Mouse (Mus musculus) MN1 (cell line): ENCODE results near the gene Mesd.
A peak's percentile ranks its signal among the peaks of the same experiment; 100 is the strongest.

ENCODE experiments used
- DNase-seq: peaks from one replicate; pipeline ENCODE4 v3.0.0-alpha.2; 2016; ENCODE audit warnings: low spot score

The Mesd gene

GRCm38 (mm10) chr7:83884021-83884658 lies at the start of gene Mesd, which contains the start of gene Tlnrd1:
TSS of gene Mesd (plus strand) at chr7:83884466.
TSS of gene Tlnrd1 (minus strand) at chr7:83884305.
- DNase-seq = peak; percentile 94

- DNase-seq = no peak
Observed at GRCm38 (mm10) chr7:83838525-83839224, 45.6 kb upstream of the Mesd start.

GRCm38 (mm10) chr7:83840076-83840475 lies 44.2 kb upstream of the Mesd start:
- no peak for DNase-seq

GRCm38 (mm10) chr7:83842486-83843259 lies 41.6 kb upstream of the Mesd start:
- no peak for DNase-seq

- DNase-seq = no peak
Observed at GRCm38 (mm10) chr7:83844807-83845206, 39.5 kb upstream of the Mesd start.

- no peak for DNase-seq
Observed at GRCm38 (mm10) chr7:83847187-83848075, 36.8 kb upstream of the Mesd start.

- no peak for DNase-seq
Observed at GRCm38 (mm10) chr7:83851569-83852380, 32.5 kb upstream of the Mesd start.

GRCm38 (mm10) chr7:83852381-83853380 lies 31.6 kb upstream of the Mesd start:
- DNase-seq = no peak

- no peak for DNase-seq
Observed at GRCm38 (mm10) chr7:83855203-83855602, 29.1 kb upstream of the Mesd start.

GRCm38 (mm10) chr7:83856353-83857207 lies 27.7 kb upstream of the Mesd start:
- DNase-seq = no peak

GRCm38 (mm10) chr7:83857208-83857488 lies 27.1 kb upstream of the Mesd start:
- no peak for DNase-seq

- no peak for DNase-seq
Observed at GRCm38 (mm10) chr7:83857921-83858320, 26.3 kb upstream of the Mesd start.

- no peak for DNase-seq
Observed at GRCm38 (mm10) chr7:83859378-83860083, 24.7 kb upstream of the Mesd start.

- no peak for DNase-seq
Observed at GRCm38 (mm10) chr7:83863554-83863953, 20.7 kb upstream of the Mesd start.

- no peak for DNase-seq
Observed at GRCm38 (mm10) chr7:83868200-83868599, 16.1 kb upstream of the Mesd start.

GRCm38 (mm10) chr7:83869839-83870543 lies 14.3 kb upstream of the Mesd start:
- DNase-seq = no peak

GRCm38 (mm10) chr7:83877088-83877487 lies 7.2 kb upstream of the Mesd start:
- no peak for DNase-seq
